Mouse (Mus musculus) ovary, adult 18-20 months (tissue): Measurements from ENCODE around the gene Cyth3.

Experiments used
- DNase-seq: peaks from one replicate; pipeline ENCODE4 v3.0.0; 2022; ENCODE audit warnings: low spot score, mixed read lengths

Cyth3 gene

DNA sequence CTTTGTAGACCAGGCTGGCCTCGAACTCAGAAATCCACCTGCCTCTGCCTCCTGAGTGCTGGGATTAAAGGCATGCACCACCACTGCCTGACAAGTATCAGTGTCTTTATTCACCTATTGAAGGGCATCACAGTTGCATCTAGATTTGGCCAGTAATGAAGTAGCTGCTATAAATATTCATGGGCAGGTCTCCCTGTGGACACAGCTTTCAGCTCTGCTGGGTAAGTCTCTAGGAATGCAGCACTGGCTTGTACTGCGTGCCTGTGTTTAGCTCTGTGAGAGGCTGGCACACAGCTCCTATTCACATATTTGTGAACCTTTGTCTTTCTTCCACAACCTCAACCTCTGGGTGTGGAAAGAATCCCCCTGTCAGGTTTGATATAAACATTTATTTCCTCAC, 46.6 kb downstream of the Cyth3 start:
- DNase-seq: no peak

DNA sequence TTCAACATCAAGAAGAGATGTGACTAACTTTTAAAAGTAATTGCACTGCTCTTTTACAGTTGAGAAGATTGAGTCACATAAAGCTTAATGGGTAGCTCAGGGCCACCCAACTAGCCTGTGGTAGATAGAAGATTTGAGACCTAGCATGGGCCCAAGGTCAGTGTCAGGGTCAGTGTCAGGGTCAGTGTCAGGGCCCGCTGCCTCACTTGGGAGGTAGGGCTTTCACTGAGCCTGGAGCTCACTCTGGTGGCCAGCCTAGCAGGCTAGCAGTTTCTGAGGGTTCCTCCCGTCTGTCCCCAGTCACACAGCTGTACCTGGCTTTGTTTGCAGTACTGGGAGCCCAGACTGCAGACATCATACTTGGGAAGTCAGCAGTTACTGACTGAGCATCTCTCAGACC, 47.1 kb downstream of the Cyth3 start:
- no peak for DNase-seq

DNA sequence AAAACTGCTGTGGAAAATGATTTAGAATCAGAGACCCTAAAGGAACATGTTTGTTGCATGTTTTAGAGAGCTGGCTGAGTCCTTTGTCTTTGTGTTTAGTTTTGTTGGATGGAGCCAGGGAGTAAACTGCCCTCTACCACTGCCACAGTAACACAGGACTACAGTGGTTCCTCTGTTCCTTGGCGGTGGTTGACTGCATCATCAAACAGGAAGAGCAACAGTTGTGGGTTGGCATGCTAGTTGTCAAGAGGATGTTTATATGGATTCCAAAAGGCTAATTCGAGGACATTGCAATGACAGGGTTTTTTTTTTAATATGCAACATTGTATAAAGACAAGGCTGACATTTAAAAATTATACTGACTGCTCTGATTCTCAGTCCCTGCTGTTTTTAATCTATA, 47.6 kb downstream of the Cyth3 start:
- no peak for DNase-seq

DNA sequence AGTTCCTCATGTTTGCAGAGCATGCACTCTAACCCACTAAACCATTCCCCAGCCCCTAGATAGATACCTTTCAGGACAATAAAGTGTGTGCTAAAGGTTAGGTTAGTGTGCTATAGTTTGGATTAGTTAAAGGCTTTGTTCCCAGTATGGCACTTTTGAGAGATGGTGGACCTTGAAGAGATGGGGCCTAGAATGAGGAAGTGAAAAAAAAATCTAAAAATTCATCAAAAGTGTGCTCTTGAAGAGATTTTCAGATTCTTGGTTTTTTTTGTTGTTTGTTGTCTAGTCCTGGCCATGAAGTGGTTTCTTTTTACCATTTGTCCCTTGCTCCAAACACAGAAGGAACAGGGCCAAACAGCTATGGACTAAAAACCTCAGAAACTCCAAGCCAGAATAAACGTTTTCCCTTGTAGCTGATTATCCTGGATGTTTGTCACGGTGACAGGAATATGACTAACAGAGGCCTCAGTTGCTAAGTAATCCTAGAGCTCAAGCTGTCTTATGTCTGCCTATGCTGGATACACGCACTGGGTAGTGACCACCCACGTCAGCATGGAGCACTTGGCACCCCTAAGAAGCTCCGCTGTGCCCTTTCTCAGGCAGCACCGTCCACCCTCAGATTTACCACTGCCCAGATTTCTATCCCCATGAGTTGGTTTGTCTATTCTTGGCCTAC, 48.6 kb downstream of the Cyth3 start:
- no peak for DNase-seq

DNA sequence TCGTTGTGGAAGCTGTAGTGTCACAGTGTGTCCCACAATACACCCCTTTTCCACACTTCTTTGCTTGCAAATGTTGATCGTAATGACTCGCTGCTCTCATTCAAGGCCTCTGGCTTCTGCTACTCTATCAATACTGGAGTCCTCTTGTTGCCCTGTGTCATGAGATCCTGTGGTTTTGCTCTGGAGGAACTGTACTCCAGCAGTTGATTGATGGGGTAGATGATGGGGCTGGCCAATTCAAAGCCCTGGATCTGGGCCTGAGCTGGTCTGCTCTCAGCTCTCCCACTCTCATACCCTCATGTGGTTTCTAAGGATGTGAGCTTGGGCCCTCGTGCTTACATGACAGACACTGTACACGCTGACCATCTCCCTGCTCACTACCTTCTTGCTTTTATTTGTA, 52.3 kb downstream of the Cyth3 start:
- DNase-seq: no peak

DNA sequence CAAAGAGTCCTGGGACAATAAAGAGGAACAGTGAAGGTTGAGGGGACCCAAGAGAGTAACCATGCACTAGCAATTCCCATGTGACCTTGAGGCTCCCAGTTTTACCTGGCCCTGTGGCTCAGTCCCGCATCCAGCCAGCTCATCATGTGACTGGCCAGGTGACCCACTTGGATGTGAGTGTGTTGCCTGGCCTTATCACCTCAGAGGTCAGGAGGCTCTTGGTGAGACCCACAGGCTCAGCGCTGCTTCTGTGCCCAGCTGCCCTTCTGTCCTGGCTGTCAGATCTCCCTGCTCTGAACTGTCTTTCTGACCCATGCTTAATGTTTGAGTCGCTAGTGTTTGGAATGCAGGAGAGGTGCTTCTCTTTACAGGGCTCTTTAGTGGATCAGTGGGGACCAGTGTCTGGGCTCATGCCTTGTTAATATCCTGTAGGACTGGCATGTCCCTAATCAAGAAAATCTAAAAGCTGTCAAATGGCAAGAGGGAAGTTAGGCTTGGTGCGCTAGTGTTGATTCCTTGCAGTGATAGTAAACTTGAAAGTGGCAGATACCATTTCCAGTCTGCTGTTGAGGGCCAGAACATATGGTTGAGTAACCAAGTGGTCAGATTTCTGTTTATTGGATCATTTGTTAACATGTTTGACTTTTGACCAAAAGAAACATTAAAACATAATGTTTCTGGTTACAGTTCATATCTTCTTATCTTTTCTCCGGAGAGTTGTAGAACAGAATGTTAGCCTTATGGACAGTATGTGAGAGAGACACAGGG, 54.2 kb downstream of the Cyth3 start:
- no peak for DNase-seq

DNA sequence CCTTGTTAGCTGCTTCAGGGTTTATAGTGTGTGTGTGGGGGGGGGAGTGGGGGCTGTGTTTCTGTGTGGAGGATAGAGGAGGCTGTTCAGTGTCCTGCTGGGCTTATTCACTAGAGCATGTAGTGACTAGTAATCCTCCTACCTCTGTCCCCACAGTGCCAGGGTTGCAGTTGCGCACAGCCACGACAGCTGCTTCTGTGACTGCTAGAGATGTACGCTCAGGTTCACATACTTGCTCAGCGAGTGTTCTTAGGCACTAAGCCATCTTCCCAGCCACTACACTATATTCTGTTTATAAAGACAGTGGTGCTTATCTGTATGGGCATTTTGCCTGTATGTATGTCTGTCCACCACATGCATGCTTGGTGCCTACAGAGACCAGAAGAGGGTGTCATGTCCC, 55.1 kb downstream of the Cyth3 start:
- DNase-seq: no peak

DNA sequence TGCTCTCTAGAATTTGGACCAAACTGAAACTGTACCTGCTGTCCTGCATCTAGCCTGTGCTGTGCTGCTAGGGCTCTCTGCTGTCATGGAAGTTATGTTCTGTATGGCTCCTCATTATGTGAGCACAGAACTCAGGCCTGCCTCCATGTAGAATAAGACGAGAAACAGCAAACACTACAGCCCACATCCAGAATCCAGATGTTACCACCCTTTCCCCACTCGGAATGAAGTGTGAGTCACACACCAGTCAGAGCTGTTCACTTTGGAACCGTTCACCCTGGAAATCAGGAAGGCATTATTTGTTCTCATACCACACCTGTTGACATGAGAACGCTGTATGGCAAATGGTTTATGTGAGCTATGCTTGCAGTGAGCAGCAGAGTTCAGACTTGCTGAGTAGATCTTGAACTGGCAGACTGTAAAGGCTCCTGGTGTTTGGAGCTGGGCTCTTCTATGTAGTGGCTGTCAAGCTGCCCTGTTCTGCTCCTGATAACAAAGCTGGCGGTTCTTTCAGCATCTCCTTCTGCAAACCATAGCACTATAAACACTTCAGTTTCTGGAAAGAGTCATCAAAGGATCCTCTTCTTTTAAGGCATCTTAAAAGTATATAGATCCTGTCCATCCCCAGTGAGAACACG, 56.5 kb downstream of the Cyth3 start:
- DNase-seq: no peak

DNA sequence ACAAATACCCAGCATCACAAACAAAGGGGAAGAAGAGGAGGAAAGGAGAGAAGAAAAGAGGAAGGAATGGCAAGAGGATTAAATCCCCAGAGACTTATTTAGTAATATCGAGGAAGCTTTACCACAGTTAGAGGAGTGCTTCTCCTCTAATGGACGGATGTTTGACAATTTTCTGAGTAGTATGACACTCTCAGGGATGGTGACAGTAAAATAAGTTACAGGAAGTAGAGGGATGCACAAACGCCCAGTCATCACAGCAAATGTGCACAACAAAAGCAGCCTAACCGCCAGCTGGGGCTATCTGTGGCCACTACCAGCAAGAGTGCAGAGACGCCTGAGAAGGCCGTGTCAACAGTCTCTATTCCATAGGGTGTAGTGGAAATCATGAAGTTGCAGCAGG, 57.4 kb downstream of the Cyth3 start:
- DNase-seq: no peak

DNA sequence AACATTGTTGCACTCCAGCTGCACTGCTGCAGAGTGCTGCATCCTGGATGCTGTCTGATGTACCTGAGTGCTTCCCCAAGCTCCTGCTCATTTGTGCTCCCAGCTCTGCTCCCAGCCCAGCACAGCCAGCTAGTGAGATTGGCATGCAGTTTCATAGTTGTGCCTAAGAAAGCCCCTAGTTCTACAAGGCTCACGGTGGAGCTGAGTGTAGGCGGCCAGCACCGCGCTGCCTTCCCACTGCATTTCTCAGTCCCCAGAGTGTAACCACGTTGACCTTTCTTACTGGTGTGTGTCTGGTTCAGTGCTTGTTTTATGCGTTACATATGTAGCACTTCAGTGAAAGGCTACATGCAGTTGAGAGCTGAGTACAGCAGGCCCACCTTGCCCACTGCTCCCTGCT, 61.4 kb downstream of the Cyth3 start:
- DNase-seq: no peak

DNA sequence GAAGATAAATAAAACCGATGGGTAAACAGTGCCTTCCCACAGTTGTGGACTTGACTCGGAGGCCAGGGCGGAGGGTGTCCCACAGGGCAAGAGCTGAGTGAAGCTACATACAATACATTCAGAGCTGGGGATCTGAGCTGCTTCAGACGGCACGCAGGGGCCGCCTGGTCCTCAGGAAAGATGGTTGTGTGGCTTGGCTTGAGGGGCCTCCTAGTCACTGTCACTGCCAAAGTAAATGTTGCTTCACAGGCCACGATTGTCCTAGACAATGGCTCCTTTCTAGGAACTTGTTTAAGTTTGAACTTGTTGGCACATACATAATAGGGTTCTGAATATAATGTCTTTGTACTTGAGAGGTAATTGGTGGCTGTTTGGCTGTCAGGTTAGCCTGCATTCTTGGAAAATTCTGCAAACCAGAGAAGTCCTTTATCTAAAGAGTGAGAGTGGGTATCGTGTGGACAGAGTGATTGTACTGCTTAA, 62.7 kb downstream of the Cyth3 start:
- no peak for DNase-seq

DNA sequence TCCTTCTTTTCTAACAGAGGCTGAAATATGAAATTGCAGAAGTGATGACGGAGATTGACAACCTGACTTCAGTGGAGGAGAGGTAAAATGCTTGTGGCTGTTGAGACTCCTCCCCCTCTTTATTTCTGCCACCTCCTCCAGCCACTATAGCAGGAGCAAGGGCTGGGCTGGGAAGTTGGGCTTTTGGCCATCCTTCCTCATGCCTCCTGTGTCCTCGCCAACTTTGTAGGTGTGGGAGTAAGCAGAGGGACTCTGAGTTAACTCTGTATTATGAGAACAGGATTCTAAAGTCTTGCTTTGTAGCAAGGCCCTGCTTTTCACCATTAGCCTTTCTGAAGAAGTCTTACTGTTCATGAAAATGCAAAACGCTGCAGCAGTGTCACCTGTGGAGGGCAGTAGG, 64.2 kb downstream of the Cyth3 start:
- no peak for DNase-seq

DNA sequence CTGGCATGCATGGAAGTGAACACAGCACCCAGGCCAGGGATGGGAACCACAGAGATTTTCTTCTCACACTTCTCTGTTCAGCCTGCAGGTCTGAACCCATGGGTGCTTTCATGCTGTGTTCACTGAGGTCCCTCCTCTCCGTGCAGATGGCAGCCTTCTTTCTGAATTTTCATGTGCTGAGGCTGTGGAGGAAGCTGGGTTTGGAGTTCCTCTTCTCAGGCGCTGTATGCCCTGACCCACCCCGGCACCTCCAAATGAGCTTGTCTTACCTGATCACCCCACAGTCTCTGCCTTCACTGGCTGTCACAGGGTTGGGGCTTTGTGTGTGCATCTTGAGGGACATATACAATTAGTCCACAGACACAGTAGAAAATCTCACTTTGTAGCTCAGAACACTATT, 65.3 kb downstream of the Cyth3 start:
- no peak for DNase-seq

DNA sequence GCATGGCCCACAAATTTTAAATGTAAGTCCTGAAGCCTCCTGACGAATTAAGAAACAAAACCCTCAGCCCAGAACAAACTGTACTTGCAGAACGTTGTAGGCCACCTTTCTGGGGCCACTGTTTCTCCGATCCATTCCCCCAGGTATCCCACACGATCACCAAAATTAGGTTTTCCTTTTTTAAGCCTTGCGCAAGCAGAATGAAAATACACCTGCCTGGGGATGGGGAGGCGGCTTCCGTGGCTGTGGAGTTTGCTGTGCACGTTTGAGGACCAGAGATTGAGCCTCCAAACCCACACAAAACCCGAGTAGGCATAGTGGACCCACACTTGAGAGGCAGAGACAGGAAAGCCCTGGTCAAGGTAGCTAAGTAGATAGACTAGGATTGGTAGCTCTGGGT, 68.1 kb downstream of the Cyth3 start:
- DNase-seq: no peak

DNA sequence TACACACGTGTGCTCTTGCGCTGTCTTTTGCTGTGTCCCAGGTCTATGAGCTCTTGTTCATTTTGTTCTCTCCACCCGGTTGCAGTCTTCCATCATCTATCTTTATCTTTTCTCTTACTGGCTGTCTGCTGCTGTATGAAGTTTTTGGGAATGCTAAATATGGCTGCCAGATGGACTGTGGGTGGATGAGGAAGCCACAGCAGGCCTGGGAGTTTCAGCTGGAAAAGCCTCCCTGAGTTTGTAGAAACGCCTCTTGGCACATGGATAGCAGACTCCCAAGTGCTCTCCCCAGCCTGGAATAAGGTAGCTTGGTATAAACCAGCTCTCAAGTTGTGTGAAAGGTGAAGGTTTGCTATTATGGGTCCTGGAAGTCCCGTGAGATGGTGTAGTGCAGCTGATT, 68.7 kb downstream of the Cyth3 start:
- DNase-seq: no peak

DNA sequence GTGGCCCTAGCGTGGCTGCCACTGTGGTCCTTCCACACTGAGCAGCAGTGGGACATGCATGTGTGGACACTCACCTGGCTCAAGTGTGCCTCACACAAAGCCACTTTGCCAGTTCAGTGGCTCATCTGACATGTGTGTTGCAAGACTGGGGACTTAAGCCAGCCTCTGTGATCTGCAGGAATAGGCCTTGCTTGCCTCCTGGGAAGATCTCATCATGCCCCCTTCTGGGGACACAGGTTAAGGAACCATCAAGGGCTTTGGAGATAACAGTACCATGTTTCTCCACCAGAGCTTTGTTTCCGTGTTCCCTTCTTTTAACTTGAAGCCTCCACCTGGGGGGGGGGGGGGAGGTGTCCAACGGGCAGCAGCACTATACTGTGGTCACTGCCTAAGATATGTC, 74.1 kb downstream of the Cyth3 start:
- DNase-seq: no peak

DNA sequence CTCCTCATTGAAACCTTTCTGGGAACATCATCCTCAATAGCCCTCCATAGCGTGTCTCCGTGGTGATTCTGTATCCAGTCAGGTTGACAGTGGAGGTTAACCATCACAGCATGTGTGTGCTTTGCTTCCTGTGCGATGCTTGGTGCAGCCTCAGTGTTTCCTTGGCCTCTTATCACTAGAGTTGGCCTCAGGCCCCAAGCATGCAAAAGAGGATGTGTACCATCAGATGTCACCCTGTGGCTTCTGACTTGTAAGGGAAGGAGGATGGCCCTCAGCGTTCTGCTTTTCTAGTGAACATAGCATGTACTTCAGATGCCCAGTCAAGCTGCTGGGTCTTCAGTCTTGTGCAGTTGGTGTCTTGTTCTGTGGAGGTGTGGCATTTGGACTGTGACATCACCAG, 76.2 kb downstream of the Cyth3 start:
- DNase-seq: no peak

DNA sequence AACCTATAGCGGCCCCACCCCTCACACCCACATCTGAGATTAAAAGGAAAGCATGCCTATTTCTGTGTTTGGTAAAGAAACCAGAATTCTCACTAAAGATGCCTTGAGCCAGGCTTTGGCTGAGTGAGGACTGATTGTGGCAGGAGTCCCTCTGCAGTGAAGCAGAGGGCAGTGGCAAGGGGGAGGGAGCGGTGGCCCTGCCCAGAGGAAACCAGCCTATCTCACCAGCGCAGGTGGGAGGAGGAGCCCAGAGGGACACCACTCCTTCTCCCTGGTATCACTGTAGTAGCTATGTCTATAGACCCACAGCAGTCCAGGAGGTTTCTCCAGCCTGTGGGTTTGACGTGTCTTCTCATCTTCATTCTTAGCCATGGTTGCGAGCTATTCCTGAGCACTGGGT, 78.0 kb downstream of the Cyth3 start:
- DNase-seq: no peak

DNA sequence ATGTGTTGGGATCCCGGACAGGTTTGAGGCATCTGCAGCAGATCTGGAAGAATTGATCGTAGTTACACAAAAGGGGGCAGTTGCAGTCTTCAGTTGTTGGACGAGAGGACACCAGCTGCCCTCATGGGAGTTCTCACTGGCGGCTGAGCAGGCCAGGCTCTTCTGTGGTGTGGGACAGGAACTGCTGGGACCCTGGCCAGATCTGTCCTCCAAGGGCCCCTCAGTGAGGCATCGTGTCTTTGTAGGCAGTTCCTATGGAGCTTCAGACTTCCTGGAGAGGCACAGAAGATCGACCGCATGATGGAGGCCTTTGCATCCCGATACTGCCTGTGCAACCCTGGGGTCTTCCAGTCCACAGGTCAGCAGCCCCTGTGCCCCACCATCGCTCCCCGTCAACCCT, 78.8 kb downstream of the Cyth3 start:
- DNase-seq: no peak

DNA sequence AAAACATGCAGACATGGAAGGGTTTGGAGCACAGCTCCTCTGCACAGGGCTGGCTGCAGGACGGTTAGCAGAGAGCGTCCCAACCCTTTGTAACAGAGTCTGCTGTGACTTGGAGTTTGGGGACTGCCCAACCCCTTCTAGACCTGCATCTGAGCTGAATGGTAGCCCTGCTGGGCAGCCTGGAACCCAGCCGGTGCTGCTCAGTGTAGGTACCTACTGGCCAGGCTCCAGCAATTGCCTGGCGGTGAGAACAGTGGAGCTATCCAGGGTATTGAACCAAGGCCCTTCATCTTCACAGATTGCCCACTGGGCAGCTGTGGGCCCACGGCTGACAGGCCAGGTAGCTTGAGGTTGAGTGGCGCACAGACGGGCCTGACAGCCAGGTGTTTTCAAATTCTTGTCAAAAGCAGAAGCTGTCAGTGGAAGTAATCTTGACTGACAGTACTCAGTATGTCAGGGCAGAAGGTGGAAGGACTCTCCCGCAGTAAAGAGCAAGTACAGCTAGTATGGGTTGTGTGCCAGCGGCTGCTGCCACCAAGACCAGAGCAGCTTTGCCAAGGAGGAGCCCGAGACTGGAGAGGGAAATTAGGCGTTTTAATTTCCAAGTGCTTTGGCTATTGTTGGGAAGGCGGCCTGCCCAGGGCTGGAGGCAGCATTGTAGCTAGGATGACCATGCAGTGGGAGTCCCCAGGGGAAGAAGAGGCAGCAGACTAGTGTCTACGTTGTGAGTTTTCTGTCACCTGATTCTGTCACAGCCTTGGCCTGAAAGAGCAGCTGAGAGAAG, 82.8 kb downstream of the Cyth3 start:
- DNase-seq: no peak

DNA sequence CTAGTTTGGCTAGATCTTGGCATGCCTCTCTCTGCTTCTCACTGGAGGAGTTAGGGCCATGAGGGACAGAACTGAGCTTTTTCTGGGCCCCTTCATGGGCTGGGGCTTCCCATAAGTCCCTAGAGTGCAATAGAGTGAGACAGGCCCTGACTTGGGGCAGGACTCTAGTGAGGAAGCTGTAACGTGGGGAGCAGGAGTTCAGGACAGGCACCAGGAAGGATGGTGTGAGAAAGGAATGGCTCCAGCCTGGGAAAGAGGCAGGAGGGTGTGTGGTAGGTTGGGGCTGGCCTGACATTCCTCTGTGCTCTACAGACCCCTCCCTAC, 83.4 kb downstream of the Cyth3 start:
- no peak for DNase-seq

DNA sequence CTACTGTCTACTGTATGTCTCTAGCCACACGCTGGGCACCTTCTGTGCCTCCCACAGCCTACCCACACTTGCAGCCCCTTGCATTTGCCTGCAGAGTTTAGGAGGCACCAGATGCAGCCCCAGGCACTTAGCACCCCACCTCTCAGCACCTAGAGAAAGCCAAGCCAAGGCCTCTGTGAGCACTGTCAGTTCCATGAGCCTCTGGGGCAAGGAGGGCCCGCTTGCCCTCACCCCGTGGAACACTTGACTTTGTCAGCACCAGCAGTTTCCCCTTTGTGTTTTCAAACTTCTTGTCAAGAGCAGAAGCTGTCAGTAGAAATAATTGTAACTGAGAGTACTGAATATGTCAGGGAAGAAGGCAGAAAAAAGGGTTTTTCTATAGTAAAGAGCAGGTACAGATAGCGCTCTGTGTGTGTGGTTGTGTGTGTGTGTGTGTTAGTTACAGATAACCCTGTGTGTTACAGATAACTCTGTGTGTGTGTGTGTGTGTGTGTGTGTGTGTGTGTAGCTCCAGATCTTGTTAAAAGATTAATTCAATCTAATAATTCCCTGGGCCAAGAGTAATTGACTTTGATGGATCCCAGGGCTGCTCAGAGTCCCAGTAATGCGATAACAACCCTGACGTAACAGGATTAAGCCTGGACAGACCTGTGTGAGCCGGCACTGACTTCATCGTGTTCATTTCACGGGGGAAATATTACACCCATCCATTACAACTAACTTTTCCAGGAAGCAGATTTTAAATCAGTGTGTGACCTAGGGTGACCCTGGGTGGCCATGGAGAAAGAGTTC, 84.0 kb downstream of the Cyth3 start:
- DNase-seq: no peak
